Mouse (Mus musculus) right cerebral cortex, postnatal 14 days (tissue): ENCODE measurements around the gene Hoxa9.
A peak's percentile ranks its signal among the peaks of the same experiment; 100 is the strongest.

Experiments used
- DNase-seq: peaks from one replicate; pipeline ENCODE4 v3.0.0; 2022

Hoxa9 gene

DNA sequence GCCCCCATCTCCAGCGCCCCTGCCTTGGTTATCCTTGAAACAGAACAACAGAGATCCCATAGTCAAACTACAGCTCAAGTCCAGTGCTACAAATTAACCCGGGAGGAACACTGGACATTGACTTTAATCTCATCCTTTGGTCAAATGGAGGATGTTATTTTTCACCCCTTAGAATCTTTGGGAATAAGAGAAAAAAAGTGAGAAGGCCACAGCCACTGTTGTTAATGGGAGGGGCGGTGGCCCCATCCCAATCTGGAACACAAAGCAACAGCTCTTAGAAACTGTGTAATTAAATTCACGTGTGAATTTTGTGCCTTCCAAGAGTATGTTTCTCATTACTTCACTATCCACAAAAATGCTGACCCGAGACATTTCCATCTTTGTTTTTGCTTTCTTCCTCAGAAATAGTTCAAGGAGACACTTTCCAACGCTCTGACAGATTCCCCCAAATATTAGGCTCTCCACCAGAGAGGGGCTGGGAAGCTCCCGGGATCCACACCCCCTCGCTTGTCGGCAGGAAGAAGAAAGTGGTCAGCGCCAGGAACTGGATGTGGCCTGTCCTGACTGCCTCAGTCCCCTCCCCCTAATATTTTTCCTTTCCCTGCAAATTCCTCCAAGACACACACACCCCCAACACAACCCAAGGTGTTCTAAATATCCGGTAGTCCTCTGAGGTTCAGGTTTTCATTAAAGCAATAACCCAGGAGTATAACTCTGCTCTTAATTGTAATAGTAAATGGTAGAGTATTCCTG, 3.2 kb downstream of the Hoxa9 start:
- DNase-seq, result no peak

- DNase-seq, result no peak
Measured at GRCm38 (mm10) chr6:52226569-52227257, 4.2 kb downstream of the Hoxa9 start.

DNA sequence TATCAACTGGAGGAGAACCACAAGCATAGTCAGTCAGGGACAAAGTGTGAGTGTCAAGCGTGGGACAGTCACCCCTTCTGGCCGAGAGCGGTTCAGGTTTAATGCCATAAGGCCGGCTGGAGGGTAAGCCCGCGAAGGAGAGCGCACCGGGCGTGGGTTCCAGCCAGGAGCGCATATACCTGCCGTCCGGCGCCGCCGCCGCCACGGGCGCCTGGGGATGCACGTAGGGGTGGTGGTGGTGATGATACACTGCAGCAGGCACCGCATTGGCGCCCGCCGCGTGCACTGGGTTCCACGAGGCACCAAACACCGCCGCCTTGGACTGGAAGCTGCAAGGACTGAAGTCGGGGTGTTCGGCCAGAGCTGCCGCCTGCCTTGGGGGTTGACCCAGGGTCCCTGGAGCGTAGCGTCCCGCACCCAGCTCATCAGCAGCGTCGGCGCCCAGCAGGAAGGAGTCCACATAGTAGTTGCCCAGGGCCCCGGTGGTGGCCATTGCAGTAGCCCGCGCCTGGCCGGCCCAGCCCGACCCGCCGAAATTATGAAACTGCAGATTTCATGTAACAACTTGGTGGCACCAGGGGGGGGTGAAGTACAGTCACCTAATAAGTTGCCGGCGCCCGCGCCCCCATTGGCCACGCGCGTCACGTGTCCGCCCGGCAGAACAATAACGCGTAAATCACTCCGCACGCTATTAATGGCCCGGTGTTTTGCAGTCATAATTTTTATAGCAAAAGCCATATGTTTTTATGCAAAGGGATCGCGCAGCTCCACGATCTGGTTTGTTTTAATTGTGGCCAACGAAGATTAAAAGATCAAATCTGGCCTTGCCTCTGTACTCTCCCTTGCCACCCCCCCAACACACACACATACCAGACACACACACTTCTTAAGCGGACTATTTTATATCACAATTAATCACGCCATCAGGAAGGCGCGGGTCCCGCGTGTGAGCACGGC, 5.0 kb downstream of the Hoxa9 start:
- no peak for DNase-seq

DNA sequence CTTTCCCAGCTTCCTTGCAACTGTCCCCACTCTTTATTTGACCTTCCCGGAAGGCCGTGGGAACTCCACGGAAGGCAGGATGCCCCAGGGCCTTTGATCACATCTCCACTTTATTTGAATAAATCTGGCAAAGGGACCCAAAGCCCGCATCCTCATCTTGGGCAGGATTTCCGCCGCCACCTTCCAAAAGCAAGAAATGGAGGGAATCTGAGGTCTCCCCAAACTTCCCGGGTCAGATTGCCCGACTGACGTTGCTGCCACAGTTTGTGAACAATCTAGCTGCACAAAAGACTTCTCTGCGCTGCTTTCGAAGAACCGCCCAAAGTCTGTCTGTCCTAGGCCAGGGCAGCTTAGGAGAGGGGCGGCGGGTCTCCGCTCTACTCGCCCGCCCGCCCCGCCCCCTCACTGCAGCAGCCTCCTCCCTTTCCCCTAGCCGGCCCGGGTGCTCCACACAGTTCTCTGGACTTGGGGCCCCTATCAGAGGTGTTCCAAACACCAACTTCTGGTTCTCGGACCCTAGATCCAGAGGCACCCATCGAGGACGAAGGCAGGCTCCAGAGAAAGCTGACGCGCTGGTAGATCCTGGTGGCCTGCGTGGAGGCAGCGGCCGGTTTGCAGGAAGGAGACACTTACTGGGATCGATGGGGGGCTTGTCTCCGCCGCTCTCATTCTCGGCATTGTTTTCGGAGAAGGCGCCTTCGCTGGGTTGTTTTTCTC, 5.8 kb downstream of the Hoxa9 start:
- no peak for DNase-seq

- DNase-seq, result no peak
Measured at GRCm38 (mm10) chr6:52223939-52224760, 6.7 kb downstream of the Hoxa9 start.

DNA sequence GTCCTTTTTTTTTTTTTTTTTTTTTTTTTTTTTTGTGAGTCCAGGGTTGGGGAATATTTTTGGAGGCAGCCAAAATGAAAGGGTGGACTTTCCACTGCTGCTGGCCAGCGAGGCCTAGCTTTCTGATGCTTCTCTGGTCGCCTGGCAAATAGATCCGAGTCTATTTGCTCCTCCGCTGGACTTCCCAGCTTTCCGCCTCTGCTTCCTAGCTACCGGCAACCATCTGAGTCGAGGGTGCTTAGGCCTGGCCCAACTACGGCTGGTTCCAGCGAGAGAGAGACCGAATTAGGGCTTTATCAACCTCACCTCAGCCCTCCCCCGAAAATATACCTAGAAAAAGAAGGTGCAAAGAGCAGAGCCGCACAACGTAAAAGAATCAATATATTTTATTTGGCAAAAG, 8.2 kb downstream of the Hoxa9 start:
- no peak for DNase-seq

DNA sequence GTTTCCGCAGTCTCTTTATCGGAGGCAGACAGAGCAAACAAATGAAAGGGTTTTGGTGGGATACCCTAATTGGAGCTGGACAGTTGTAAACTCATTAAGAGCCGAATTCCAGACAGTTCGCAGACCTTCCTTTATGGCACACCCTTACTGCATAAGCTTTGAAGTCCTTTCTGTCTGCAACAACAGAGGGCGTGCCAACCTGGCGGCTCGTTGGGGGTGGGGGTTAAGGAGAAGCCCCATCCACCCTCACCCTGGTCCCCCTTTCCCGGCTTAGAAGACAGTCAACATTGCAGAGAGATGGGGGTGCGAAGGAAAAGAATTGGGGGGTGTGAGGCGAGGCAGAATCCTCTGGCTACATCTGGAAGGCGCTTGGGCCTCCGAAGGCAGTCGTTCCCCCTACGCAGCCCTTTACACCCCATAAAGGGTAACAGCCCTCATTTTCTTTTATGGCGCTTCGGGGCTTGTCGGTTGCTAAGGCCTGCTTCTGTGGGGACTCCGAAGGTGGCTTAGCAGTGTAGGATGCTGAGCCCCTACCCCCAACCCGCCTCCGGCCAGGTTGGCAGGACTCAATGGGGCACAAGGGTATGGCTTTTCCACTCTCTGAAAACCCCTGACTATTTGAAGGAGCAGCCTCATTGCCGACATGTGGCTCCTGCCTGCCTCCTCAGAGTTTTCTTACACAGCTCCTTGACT, 8.8 kb downstream of the Hoxa9 start:
- DNase-seq, result no peak

- peak; percentile 76 for DNase-seq
Measured at GRCm38 (mm10) chr6:52221337-52221992, 9.4 kb downstream of the Hoxa9 start, which contains the start of gene Hoxa7. Hoxa7 (minus strand) TSS chr6:52221854.

GRCm38 (mm10) chr6:52220865-52221310, 10.0 kb downstream of the Hoxa9 start:
- DNase-seq, result no peak

DNA sequence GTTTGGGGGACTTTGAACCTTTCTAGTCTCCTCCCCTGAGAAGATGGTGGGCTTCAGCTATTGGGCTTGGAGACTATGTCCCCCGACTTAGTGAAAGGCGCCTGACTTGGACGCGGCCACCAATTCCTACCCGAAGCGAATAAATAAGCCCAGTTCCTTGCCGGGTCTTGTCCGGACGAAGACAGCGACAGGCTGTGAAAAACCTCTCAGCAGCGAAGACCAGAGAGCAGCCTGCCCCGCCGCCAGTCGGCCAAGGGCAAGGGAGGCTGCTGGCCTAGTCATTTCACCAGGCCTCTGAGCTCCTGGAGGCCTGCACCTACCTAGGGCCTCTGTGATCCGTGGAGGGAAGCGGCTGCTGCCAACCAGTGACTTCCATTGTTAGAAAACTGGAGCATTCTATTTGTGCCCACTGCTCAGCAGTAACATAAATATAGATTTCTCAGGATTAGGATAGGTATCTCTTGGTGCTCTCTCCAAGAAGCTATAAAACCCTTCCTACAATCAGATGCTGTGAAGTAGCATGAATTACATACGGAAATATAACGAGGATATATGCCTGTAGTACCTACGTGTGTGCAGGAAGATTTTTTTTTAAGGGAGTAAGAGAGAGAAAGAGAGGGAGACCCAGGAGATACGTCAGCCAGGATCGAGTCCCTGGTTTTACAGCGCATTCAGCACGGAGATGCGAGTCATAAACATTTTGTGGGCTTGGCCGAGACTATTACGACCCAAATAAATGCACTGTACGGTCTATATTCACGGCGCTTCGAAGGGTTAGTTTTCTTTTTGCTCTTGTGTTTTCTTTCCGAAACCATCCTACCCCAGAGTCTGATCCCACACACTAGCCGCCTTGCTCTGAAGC, 10.7 kb downstream of the Hoxa9 start:
- DNase-seq, result no peak

- no peak for DNase-seq
Measured at GRCm38 (mm10) chr6:52219234-52219942, 11.5 kb downstream of the Hoxa9 start.

GRCm38 (mm10) chr6:52218643-52219215, 12.2 kb downstream of the Hoxa9 start:
- DNase-seq, result no peak

DNA sequence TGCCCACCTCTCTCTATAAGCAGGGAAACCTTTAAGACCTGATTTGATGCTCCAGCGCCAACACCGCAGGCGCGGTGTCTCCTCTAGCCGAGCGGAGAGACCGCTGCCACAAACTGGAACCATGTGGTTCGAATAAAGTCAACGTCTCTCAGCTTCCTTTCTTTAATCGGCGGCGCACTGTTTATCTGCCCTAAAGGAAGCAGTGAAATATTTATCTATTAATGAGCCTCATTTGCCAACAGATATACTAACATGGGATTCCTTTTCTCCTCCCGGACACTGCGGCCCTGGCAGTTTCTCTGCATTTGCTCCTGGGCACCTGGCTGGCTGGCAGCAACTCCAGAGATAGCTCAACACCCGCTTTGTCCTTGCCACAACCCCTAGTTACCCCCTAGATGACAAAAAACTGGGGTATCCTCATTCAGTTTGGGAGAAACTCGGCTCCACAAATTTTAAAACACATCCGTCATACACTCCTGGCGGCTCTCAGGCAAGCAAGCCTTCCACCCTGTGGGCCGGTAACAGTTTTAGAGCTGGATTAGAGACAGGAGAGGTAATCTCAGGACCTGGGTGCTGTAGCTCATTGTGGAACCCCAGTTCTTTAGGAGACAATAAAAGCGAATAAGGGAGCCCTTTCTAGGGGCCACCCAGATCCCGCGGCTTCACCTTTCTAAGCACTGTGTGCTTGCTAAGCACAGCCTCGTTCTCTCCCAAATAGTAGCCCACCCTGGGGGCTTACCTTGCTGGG, 12.8 kb downstream of the Hoxa9 start:
- DNase-seq, result no peak

DNA sequence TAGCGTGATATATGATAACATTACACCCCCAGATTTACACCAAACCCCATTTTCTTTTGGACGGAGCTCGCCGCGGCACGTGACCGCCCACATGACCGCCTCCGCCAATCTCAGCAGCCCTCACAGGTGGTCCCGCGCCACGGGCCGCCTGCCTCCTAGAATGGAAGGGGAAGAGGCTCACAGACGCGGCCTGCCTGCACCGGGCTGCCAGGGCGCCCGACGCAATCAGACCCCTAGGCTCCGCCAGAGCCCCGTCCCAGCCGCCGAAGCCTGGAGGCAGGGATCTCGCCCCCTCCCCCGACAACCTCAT, 13.5 kb downstream of the Hoxa9 start:
- DNase-seq, result no peak

- DNase-seq, result no peak
Measured at GRCm38 (mm10) chr6:52216691-52217458, 14.0 kb downstream of the Hoxa9 start.

DNA sequence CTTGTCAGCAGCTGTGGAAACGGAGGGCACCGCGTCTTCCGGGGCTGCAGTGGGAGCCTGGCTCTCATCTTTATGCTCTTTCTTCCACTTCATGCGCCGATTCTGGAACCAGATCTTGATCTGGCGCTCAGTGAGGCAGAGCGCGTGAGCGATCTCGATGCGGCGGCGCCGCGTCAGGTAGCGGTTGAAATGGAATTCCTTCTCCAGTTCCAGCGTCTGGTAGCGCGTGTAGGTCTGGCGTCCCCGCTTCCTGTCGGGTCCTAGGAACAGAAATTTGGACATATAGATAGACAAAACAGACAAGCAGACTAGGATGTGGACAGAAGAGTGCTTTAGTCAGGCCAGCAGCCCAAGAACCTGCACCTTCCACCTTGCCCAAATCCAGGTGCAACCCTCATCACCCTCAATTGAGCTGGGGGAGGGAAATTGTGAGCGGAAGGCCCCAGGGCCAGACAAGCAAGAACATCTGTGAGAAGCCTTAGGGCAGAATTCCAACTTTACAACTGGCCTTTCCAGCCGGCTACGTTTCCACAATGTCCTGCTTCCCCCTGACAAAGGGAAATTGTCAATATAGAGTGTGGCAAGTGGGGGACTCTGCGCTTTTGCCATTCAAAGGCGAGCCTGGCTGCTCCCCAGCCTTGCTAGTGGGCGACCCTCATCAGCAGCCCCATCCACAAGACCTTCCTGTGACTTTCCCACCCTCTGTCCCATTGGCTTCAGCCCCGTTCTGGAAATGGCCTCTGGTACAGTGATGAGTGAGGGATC, 14.9 kb downstream of the Hoxa9 start:
- DNase-seq, result no peak
